Mouse (Mus musculus) midbrain, embryonic 11.5 days (tissue): ENCODE measurements around the gene Sh3rf3. TPM values are rescaled to one million over a fixed set of nuclear protein-coding genes. Genes with fewer than 3 reads are reported as not detected.

Experiments
- ATAC-seq: fragments of 200-750 bp; cut with Nextera tagmentation; 2 replicates; pipeline ENCODE4 v1.8.0; 2017; ENCODE audit warnings: moderate TSS enrichment, moderate library complexity; ENCODE audit not compliant: low FRiP score
- DNase-seq: peaks from one replicate; pipeline ENCODE4 v3.0.0; 2015; ENCODE audit warnings: low spot score; ENCODE audit errors: missing footprints
- H3K27ac ChIP-seq: fragments of 300-500 bp; sonication (generic); 2 replicates; pipeline ENCODE4 v1.5.1; 2014; ENCODE audit warnings: low read depth, low read length
- H3K27me3 ChIP-seq: fragments of 300-500 bp; sonication (generic); 2 replicates; pipeline ENCODE4 v1.6.1; 2014; ENCODE audit warnings: mild to moderate bottlenecking, low read length, moderate library complexity, mixed read lengths; ENCODE audit not compliant: control insufficient read depth, insufficient read depth
- H3K36me3 ChIP-seq: fragments of 300-500 bp; sonication (generic); 2 replicates; pipeline ENCODE4 v1.6.1; 2014; ENCODE audit warnings: mild to moderate bottlenecking, low read length, moderate library complexity, mixed read lengths; ENCODE audit not compliant: control insufficient read depth, insufficient read depth
- H3K4me1 ChIP-seq: fragments of 300-500 bp; sonication (generic); 2 replicates; pipeline ENCODE4 v1.6.1; 2014; ENCODE audit warnings: low read length; ENCODE audit not compliant: control insufficient read depth, insufficient read depth
- H3K4me2 ChIP-seq: fragments of 300-500 bp; sonication (generic); 2 replicates; pipeline ENCODE4 v1.6.1; 2014; ENCODE audit warnings: mild to moderate bottlenecking, moderate library complexity
- H3K4me3 ChIP-seq: fragments of 300-500 bp; sonication (generic); 2 replicates; pipeline ENCODE4 v1.5.1; 2014; ENCODE audit warnings: low read depth, low read length
- H3K9ac ChIP-seq: fragments of 300-500 bp; sonication (generic); 2 replicates; pipeline ENCODE4 v1.6.1; 2014; ENCODE audit warnings: low read length
- H3K9me3 ChIP-seq: fragments of 300-500 bp; sonication (generic); 2 replicates; pipeline ENCODE4 v1.6.1; 2016; ENCODE audit warnings: low read length; ENCODE audit not compliant: control insufficient read depth
- WGBS: fragments of 180-500 bp; shearing (Covaris S2); extraction: QIAGEN DNeasy Blood & Tissue Kit; methylation state at CpG from one replicate; pipeline ENCODE4 v1.1.7; 2014; 5-methylcytosine and 5-hydroxymethylcytosine counted together
- polyA plus RNA-seq: library from polyadenylated mRNA; unstranded; fragments of >200 nt; fragmentation: Nextera tagmentation; extraction: Ambion mirVana; gene quantifications from 2 replicates; pipeline ENCODE4 v1.2.1, GENCODE M21; 2014

Gene Sh3rf3
- polyA plus RNA-seq, 1 experiment from 2014 or later, result 0.51 TPM

- WGBS, result 39% methylated on average over 7 of the region's 7 CpGs
- no peak for ATAC-seq
- no peaks in the 10 kb centered on the region for H3K9me3 ChIP-seq
- no peak overlapping the region for H3K27ac ChIP-seq
- no peak overlapping the region for H3K9ac ChIP-seq
- no peaks in the 10 kb centered on the region for H3K4me1 ChIP-seq
- H3K4me3 ChIP-seq, result no peak overlapping the region
- DNase-seq, result no peak
- H3K4me2 ChIP-seq, result no peak overlapping the region
- no peaks in the 10 kb centered on the region for H3K36me3 ChIP-seq
- no peaks in the 10 kb centered on the region for H3K27me3 ChIP-seq
These were observed 166.3 kb downstream of the Sh3rf3 start for GRCm38 (mm10) chr10:58979320-58979959.

GRCm38 (mm10) chr10:58981674-58982329 lies 168.6 kb downstream of the Sh3rf3 start:
- no peaks in the 10 kb centered on the region for H3K9me3 ChIP-seq
- ATAC-seq (no peak), DNase-seq (no peak)
- H3K27me3 ChIP-seq, result no peaks in the 10 kb centered on the region
- H3K9ac ChIP-seq, result no peak overlapping the region
- H3K4me3 ChIP-seq, result no peak overlapping the region
- no peaks in the 10 kb centered on the region for H3K4me1 ChIP-seq
- no peak overlapping the region for H3K27ac ChIP-seq
- H3K4me2 ChIP-seq, result no peak overlapping the region
- H3K36me3 ChIP-seq, result no peaks in the 10 kb centered on the region
- WGBS, result 88% methylated on average over 9 of the region's 9 CpGs

GRCm38 (mm10) chr10:58982546-58983154 lies 169.5 kb downstream of the Sh3rf3 start:
- no peak for DNase-seq
- WGBS, result 71% methylated on average over 5 of the region's 5 CpGs
- H3K9ac ChIP-seq, result no peak overlapping the region
- H3K9me3 ChIP-seq, result no peaks in the 10 kb centered on the region
- H3K4me3 ChIP-seq, result no peak overlapping the region
- H3K4me1 ChIP-seq, result no peaks in the 10 kb centered on the region
- H3K4me2 ChIP-seq, result no peak overlapping the region
- H3K27ac ChIP-seq, result no peak overlapping the region
- no peaks in the 10 kb centered on the region for H3K36me3 ChIP-seq
- no peaks in the 10 kb centered on the region for H3K27me3 ChIP-seq
- ATAC-seq, result no peak

GRCm38 (mm10) chr10:58991611-58992010 lies 178.5 kb downstream of the Sh3rf3 start:
- H3K27ac ChIP-seq, result no peak overlapping the region
- no peaks in the 10 kb centered on the region for H3K9me3 ChIP-seq
- WGBS, result 83% methylated on average over 3 of the region's 3 CpGs
- no peak overlapping the region for H3K4me2 ChIP-seq
- DNase-seq (no peak), ATAC-seq (no peak)
- no peak overlapping the region for H3K9ac ChIP-seq
- H3K36me3 ChIP-seq, result no peaks in the 10 kb centered on the region
- H3K27me3 ChIP-seq, result no peaks in the 10 kb centered on the region
- no peaks in the 10 kb centered on the region for H3K4me1 ChIP-seq
- H3K4me3 ChIP-seq, result no peak overlapping the region

GRCm38 (mm10) chr10:58994726-58995125 lies 181.6 kb downstream of the Sh3rf3 start:
- H3K27me3 ChIP-seq, result no peaks in the 10 kb centered on the region
- H3K4me1 ChIP-seq, result no peaks in the 10 kb centered on the region
- 81% methylated on average over 2 of the region's 2 CpGs for WGBS
- H3K9me3 ChIP-seq, result no peaks in the 10 kb centered on the region
- no peak overlapping the region for H3K4me3 ChIP-seq
- DNase-seq, result no peak
- no peak overlapping the region for H3K9ac ChIP-seq
- no peak overlapping the region for H3K4me2 ChIP-seq
- no peak overlapping the region for H3K27ac ChIP-seq
- ATAC-seq, result no peak
- no peaks in the 10 kb centered on the region for H3K36me3 ChIP-seq

- no peak for DNase-seq
- 73% methylated on average over 3 of the region's 3 CpGs for WGBS
These were observed 182.0 kb downstream of the Sh3rf3 start for GRCm38 (mm10) chr10:58995132-58995531.

GRCm38 (mm10) chr10:59002361-59002760 lies 189.2 kb downstream of the Sh3rf3 start:
- no peaks in the 10 kb centered on the region for H3K27me3 ChIP-seq
- no peak overlapping the region for H3K9ac ChIP-seq
- H3K4me3 ChIP-seq, result no peak overlapping the region
- H3K4me2 ChIP-seq, result no peak overlapping the region
- H3K4me1 ChIP-seq, result no peaks in the 10 kb centered on the region
- no peak overlapping the region for H3K27ac ChIP-seq
- ATAC-seq (no peak), DNase-seq (no peak)
- WGBS, result 92% methylated on average over 9 of the region's 9 CpGs
- H3K9me3 ChIP-seq, result no peaks in the 10 kb centered on the region
- no peaks in the 10 kb centered on the region for H3K36me3 ChIP-seq

More at GRCm38 (mm10) chr10:58995132-58995531, 182.0 kb downstream of the Sh3rf3 start:
- Histone ChIP-seq H3K4me2 (no peak overlapping the region), H3K27me3 (no peaks in the 10 kb centered on the region), H3K9me3 (no peaks in the 10 kb centered on the region), H3K27ac (no peak overlapping the region), H3K4me1 (no peaks in the 10 kb centered on the region), H3K9ac (no peak overlapping the region), H3K36me3 (no peaks in the 10 kb centered on the region), H3K4me3 (no peak overlapping the region)
- no peak for ATAC-seq

- no peak overlapping the region for H3K27ac ChIP-seq
- H3K4me2 ChIP-seq, result no peak overlapping the region
- no peak overlapping the region for H3K9ac ChIP-seq
- ATAC-seq (no peak), DNase-seq (no peak)
- no peaks in the 10 kb centered on the region for H3K4me1 ChIP-seq
- no peaks in the 10 kb centered on the region for H3K36me3 ChIP-seq
- no peak overlapping the region for H3K4me3 ChIP-seq
- no peaks in the 10 kb centered on the region for H3K27me3 ChIP-seq
- H3K9me3 ChIP-seq, result no peaks in the 10 kb centered on the region
- 91% methylated on average over 7 of the region's 7 CpGs for WGBS
These were observed 198.3 kb downstream of the Sh3rf3 start for GRCm38 (mm10) chr10:59011415-59011814.

GRCm38 (mm10) chr10:59013618-59014017 lies 200.5 kb downstream of the Sh3rf3 start:
- no peak overlapping the region for H3K9ac ChIP-seq
- ATAC-seq, result no peak
- H3K9me3 ChIP-seq, result no peaks in the 10 kb centered on the region
- H3K4me1 ChIP-seq, result no peaks in the 10 kb centered on the region
- H3K36me3 ChIP-seq, result no peaks in the 10 kb centered on the region
- WGBS, result 91% methylated on average over 9 of the region's 9 CpGs
- H3K27ac ChIP-seq, result no peak overlapping the region
- no peaks in the 10 kb centered on the region for H3K27me3 ChIP-seq
- no peak for DNase-seq
- H3K4me2 ChIP-seq, result no peak overlapping the region
- H3K4me3 ChIP-seq, result no peak overlapping the region
